Mouse (Mus musculus): ENCODE results near the gene 1810010D01Rik. TPM values are rescaled to one million over a fixed set of nuclear protein-coding genes. Genes with fewer than 3 reads are reported as not detected.

The 1810010D01Rik gene
- polyA plus RNA-seq (2012; rRNA removed) = 0.12 and 0.41 TPM in 2 replicates

DNA sequence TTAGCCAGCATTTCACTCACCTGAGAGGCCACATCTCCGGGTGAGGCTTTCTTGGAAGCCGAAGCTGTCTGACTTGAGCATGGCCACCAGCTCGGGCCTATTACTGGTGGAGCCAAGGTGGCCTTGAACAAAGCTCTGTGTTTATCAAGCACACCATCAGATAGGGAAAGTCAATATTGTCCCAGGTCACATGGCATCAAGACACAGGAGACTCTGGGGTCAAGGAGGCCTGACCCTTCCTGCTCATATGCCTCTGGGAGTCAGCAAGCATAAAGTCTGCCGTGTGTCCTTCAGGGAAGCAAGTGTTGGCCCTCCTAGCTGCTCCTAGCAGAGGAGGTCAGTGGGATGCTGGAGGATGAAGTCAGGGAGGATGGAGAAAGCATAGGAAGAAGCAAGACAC, at the start of gene 1810010D01Rik:
Gene 1810010D01Rik (minus strand): TSS at position 114 of the 400 bp plus-strand sequence.

Other genes starting within 250 kb of the 1810010D01Rik start
- gene Tpcn2, start 75.9 kb upstream of the 1810010D01Rik start, polyA plus RNA-seq (2012; rRNA removed) = 4.1 and 5.0 TPM in 2 replicates
- 0.24 and 0.28 TPM in 2 replicates for gene Mrgprf, start 92.7 kb upstream of the 1810010D01Rik start, polyA plus RNA-seq (2012; rRNA removed)
- gene Mrgprd, start 106.7 kb upstream of the 1810010D01Rik start, polyA plus RNA-seq (2012; rRNA removed) = not detected in 2 replicates